Mouse (Mus musculus) embryonic facial prominence, embryonic 15.5 days (tissue): ENCODE measurements around the gene Sf3a2. TPM values are rescaled to one million over a fixed set of nuclear protein-coding genes. Genes with fewer than 3 reads are reported as not detected.

ENCODE experiments used
- ATAC-seq: fragments of 200-750 bp; cut with Nextera tagmentation; 2 replicates; pipeline ENCODE4 v1.8.0; 2017; ENCODE audit warnings: low read depth, moderate TSS enrichment; ENCODE audit not compliant: insufficient number of reproducible peaks, low FRiP score, low TSS enrichment
- H3K27ac ChIP-seq: fragments of 300-500 bp; sonication (generic); replicated peaks from 2 replicates; pipeline ENCODE4 v1.5.1; 2015; ENCODE audit warnings: mild to moderate bottlenecking, inconsistent platforms
- H3K27me3 ChIP-seq: fragments of 300-500 bp; sonication (generic); 2 replicates; pipeline ENCODE4 v1.6.1; 2015; ENCODE audit warnings: inconsistent platforms
- H3K36me3 ChIP-seq: fragments of 300-500 bp; sonication (generic); 2 replicates; pipeline ENCODE4 v1.6.1; 2015; ENCODE audit warnings: mild to moderate bottlenecking, inconsistent platforms
- H3K4me1 ChIP-seq: fragments of 300-500 bp; sonication (generic); 2 replicates; pipeline ENCODE4 v1.6.1; 2015; ENCODE audit warnings: inconsistent platforms
- H3K4me2 ChIP-seq: fragments of 300-500 bp; sonication (generic); replicated peaks from 2 replicates; pipeline ENCODE4 v1.6.1; 2015; ENCODE audit warnings: mild to moderate bottlenecking, inconsistent platforms
- H3K4me3 ChIP-seq: fragments of 300-500 bp; sonication (generic); replicated peaks from 2 replicates; pipeline ENCODE4 v1.5.1; 2015; ENCODE audit warnings: mild to moderate bottlenecking, inconsistent platforms
- H3K9ac ChIP-seq: fragments of 300-500 bp; sonication (generic); 2 replicates; pipeline ENCODE4 v1.6.1; 2015; ENCODE audit warnings: inconsistent platforms
- H3K9me3 ChIP-seq: fragments of 300-500 bp; sonication (generic); replicated peaks from 2 replicates; pipeline ENCODE4 v1.6.1; 2016; ENCODE audit warnings: inconsistent platforms
- WGBS: fragments of 180-500 bp; shearing (Covaris S2); methylation state at CpG from one replicate; pipeline ENCODE4 v1.1.7; 2015; 5-methylcytosine and 5-hydroxymethylcytosine counted together
- polyA plus RNA-seq: library from polyadenylated mRNA; unstranded; fragments of >200 nt; fragmentation: Nextera tagmentation; extraction: Ambion mirVana; gene quantifications from 2 replicates; pipeline ENCODE4 v1.2.1, GENCODE M21; 2015

Gene Sf3a2
- polyA plus RNA-seq, 1 experiment from 2014 or later: 79.7 TPM

GRCm38 (mm10) chr10:80758651-80759050 lies 39.3 kb upstream of the Sf3a2 start:
- H3K4me1 ChIP-seq: peaks cover 46% of the 10 kb centered on the region
- no peak overlapping the region for H3K9ac ChIP-seq
- no peaks in the 10 kb centered on the region; the same call in 1 of the 2 replicates for H3K36me3 ChIP-seq
- ATAC-seq: no peak
- H3K9me3 ChIP-seq: no peaks in the 10 kb centered on the region
- no peak overlapping the region for H3K4me3 ChIP-seq
- 63% methylated on average over 7 of the region's 7 CpGs for WGBS
- no peak overlapping the region for H3K4me2 ChIP-seq
- no peaks in the 10 kb centered on the region for H3K27me3 ChIP-seq
- no peak overlapping the region for H3K27ac ChIP-seq

GRCm38 (mm10) chr10:80760596-80761524 lies 37.1 kb upstream of the Sf3a2 start:
- H3K36me3 ChIP-seq: peaks cover 7% of the 10 kb centered on the region; the same call in 1 of the 2 replicates
- 84% methylated on average over 4 of the region's 4 CpGs for WGBS
- H3K4me2 ChIP-seq: no peak overlapping the region
- H3K27ac ChIP-seq: no peak overlapping the region
- H3K9ac ChIP-seq: no peak overlapping the region
- peaks cover 48% of the 10 kb centered on the region for H3K4me1 ChIP-seq
- H3K9me3 ChIP-seq: no peaks in the 10 kb centered on the region
- no peaks in the 10 kb centered on the region for H3K27me3 ChIP-seq
- no peak for ATAC-seq
- no peak overlapping the region for H3K4me3 ChIP-seq

GRCm38 (mm10) chr10:80761821-80762220 lies 36.2 kb upstream of the Sf3a2 start:
- no peak for ATAC-seq
- H3K9ac ChIP-seq: no peak overlapping the region
- H3K27ac ChIP-seq: no peak overlapping the region
- H3K4me3 ChIP-seq: no peak overlapping the region
- no peak overlapping the region for H3K4me2 ChIP-seq
- H3K9me3 ChIP-seq: no peaks in the 10 kb centered on the region
- no peaks in the 10 kb centered on the region for H3K27me3 ChIP-seq
- H3K4me1 ChIP-seq: peaks cover 38% of the 10 kb centered on the region
- 77% methylated on average over 3 of the region's 3 CpGs for WGBS
- peaks cover 17% of the 10 kb centered on the region for H3K36me3 ChIP-seq

- H3K36me3 ChIP-seq: peaks cover 31% of the 10 kb centered on the region
- no peak overlapping the region for H3K9ac ChIP-seq
- H3K4me2 ChIP-seq: no peak overlapping the region
- WGBS: 84% methylated on average over 2 of the region's 2 CpGs
- no peaks in the 10 kb centered on the region for H3K9me3 ChIP-seq
- no peaks in the 10 kb centered on the region for H3K27me3 ChIP-seq
- H3K27ac ChIP-seq: no peak overlapping the region
- ATAC-seq: no peak
- peaks cover 21% of the 10 kb centered on the region; the same call in 1 of the 2 replicates for H3K4me1 ChIP-seq
- no peak overlapping the region for H3K4me3 ChIP-seq
Observed at GRCm38 (mm10) chr10:80763502-80763901, 34.5 kb upstream of the Sf3a2 start.

- Histone ChIP-seq H3K27me3 (no peaks in the 10 kb centered on the region), H3K9ac (no peak overlapping the region), H3K4me3 (no peak overlapping the region), H3K9me3 (no peaks in the 10 kb centered on the region), H3K27ac (no peak overlapping the region), H3K4me2 (no peak overlapping the region), H3K36me3 (peaks cover 51% of the 10 kb centered on the region), H3K4me1 (peaks cover 10% of the 10 kb centered on the region; the same call in 1 of the 2 replicates)
- no peak for ATAC-seq
- WGBS: 73% methylated on average over 2 of the region's 2 CpGs
Observed at GRCm38 (mm10) chr10:80765746-80766145, 32.3 kb upstream of the Sf3a2 start.

- H3K4me2 ChIP-seq: no peak overlapping the region
- 69% methylated on average over 10 of the region's 10 CpGs for WGBS
- H3K27me3 ChIP-seq: no peaks in the 10 kb centered on the region
- H3K27ac ChIP-seq: no peak overlapping the region
- ATAC-seq: no peak
- H3K9me3 ChIP-seq: no peaks in the 10 kb centered on the region
- no peak overlapping the region for H3K4me3 ChIP-seq
- no peak overlapping the region for H3K9ac ChIP-seq
- peaks cover 56% of the 10 kb centered on the region for H3K36me3 ChIP-seq
- 0 out of 2 replicates have a peak, but pooled peaks cover 4% of the 10 kb centered on the region for H3K4me1 ChIP-seq
Observed at GRCm38 (mm10) chr10:80766161-80766815, 31.7 kb upstream of the Sf3a2 start.

GRCm38 (mm10) chr10:80768365-80768764 lies 29.6 kb upstream of the Sf3a2 start:
- Histone ChIP-seq H3K9me3 (no peaks in the 10 kb centered on the region), H3K4me1 (peaks cover 6% of the 10 kb centered on the region; the same call in 1 of the 2 replicates), H3K4me2 (no peak overlapping the region), H3K36me3 (peaks cover 77% of the 10 kb centered on the region), H3K4me3 (no peak overlapping the region), H3K9ac (no peak overlapping the region), H3K27me3 (no peaks in the 10 kb centered on the region), H3K27ac (no peak overlapping the region)
- no peak for ATAC-seq
- WGBS: 85% methylated on average over 6 of the region's 6 CpGs

- Histone ChIP-seq H3K4me2 (no peak overlapping the region), H3K27ac (peak overlapping the region; percentile 77), H3K27me3 (no peaks in the 10 kb centered on the region), H3K9me3 (no peaks in the 10 kb centered on the region), H3K9ac (no peak overlapping the region), H3K36me3 (peaks cover 91% of the 10 kb centered on the region), H3K4me1 (peaks cover 32% of the 10 kb centered on the region), H3K4me3 (no peak overlapping the region)
- WGBS: 76% methylated on average over 5 of the region's 5 CpGs
- ATAC-seq: no peak
Observed at GRCm38 (mm10) chr10:80773816-80774215, 24.2 kb upstream of the Sf3a2 start.

- 9% methylated on average over 2 of the region's 2 CpGs for whole genome bisulfite sequencing
- Histone ChIP-seq H3K4me2 (no peak overlapping the region), H3K4me3 (no peak overlapping the region), H3K9me3 (no peaks in the 10 kb centered on the region), H3K36me3 (peaks cover 94% of the 10 kb centered on the region), H3K4me1 (peaks cover 32% of the 10 kb centered on the region), H3K27me3 (no peaks in the 10 kb centered on the region), H3K27ac (peak overlapping the region; percentile 77), H3K9ac (no peak overlapping the region)
- ATAC-seq: peak; percentile 73
Observed at GRCm38 (mm10) chr10:80774549-80774948, 23.4 kb upstream of the Sf3a2 start.

GRCm38 (mm10) chr10:80774981-80775380 lies 23.0 kb upstream of the Sf3a2 start:
- H3K9ac ChIP-seq: no peak overlapping the region
- H3K9me3 ChIP-seq: no peaks in the 10 kb centered on the region
- H3K27me3 ChIP-seq: no peaks in the 10 kb centered on the region
- peaks cover 94% of the 10 kb centered on the region for H3K36me3 ChIP-seq
- 88% methylated on average over 4 of the region's 4 CpGs for WGBS
- no peak overlapping the region for H3K4me3 ChIP-seq
- no peak overlapping the region for H3K4me2 ChIP-seq
- H3K4me1 ChIP-seq: peaks cover 32% of the 10 kb centered on the region
- ATAC-seq: no peak
- peak overlapping the region; percentile 77; the same call in 1 of the 2 replicates for H3K27ac ChIP-seq

- Histone ChIP-seq H3K27me3 (no peaks in the 10 kb centered on the region), H3K27ac (no peak overlapping the region), H3K9me3 (no peaks in the 10 kb centered on the region), H3K36me3 (peaks cover 93% of the 10 kb centered on the region), H3K4me2 (no peak overlapping the region), H3K9ac (no peak overlapping the region), H3K4me1 (peaks cover 32% of the 10 kb centered on the region), H3K4me3 (no peak overlapping the region)
- no peak for ATAC-seq
- 83% methylated on average over 4 of the region's 4 CpGs for WGBS
Observed at GRCm38 (mm10) chr10:80775731-80776130, 22.3 kb upstream of the Sf3a2 start.
